Mouse (Mus musculus) MEL (cell line): ENCODE measurements around the gene Map3k3. TPM values are rescaled to one million over a fixed set of nuclear protein-coding genes. Genes with fewer than 3 reads are reported as not detected.
A peak's percentile ranks its signal among the peaks of the same experiment; 100 is the strongest.

Source experiments
- DNase-seq: peaks from one replicate; pipeline ENCODE4 v3.0.0; 2011; ENCODE audit warnings: low read depth, low spot score
- H3K27ac ChIP-seq: 2 replicates; pipeline ENCODE4 v1.5.1; 2012; ENCODE audit warnings: low read depth, mild to moderate bottlenecking, control low read depth, low read length, moderate library complexity; ENCODE audit not compliant: control insufficient read depth
- H3K27me3 ChIP-seq, 2 experiments: fragments of 150-350 bp in 1 of 2; sonication (generic) in 1 of 2; 2 replicates each; pipeline ENCODE4 v1.6.1; 2012; ENCODE audit warnings: low read length in 2 of 2, mild to moderate bottlenecking in 2 of 2, improper control_type of control experiment in 1 of 2, moderate library complexity in 1 of 2; ENCODE audit not compliant: insufficient read depth in 2 of 2, control insufficient read depth in 1 of 2
- H3K36me3 ChIP-seq, 2 experiments: 2 replicates each; pipeline ENCODE4 v1.6.1; 2012 to 2014; ENCODE audit warnings: low read length in 2 of 2, improper control_type of control experiment in 1 of 2, inconsistent platforms in 1 of 2, mild to moderate bottlenecking in 1 of 2; ENCODE audit not compliant: insufficient read depth in 2 of 2, control insufficient read depth in 1 of 2
- H3K4me1 ChIP-seq, 2 experiments: fragments of 150-350 bp in 1 of 2; sonication (generic) in 1 of 2; 2 replicates each; pipeline ENCODE4 v1.6.1; 2012; ENCODE audit warnings: low read length in 2 of 2, improper control_type of control experiment in 1 of 2, mild to moderate bottlenecking in 1 of 2; ENCODE audit not compliant: insufficient read depth in 2 of 2, control insufficient read depth in 1 of 2
- H3K4me3 ChIP-seq, 2 experiments: fragments of 150-350 bp in 1 of 2; sonication (generic) in 1 of 2; 2 replicates each; pipeline ENCODE4 v1.5.1; 2012; ENCODE audit warnings: low read depth in 2 of 2, low read length in 2 of 2, mild to moderate bottlenecking in 2 of 2, moderate library complexity in 2 of 2, control low read depth in 1 of 2, improper control_type of control experiment in 1 of 2; ENCODE audit not compliant: control insufficient read depth in 1 of 2, insufficient read depth in 1 of 2
- H3K79me2 ChIP-seq: 2 replicates; pipeline ENCODE4 v1.6.1; 2012; ENCODE audit warnings: mild to moderate bottlenecking, low read length, moderate library complexity; ENCODE audit not compliant: control insufficient read depth, poor library complexity, insufficient read depth
- H3K9ac ChIP-seq: 2 replicates; pipeline ENCODE4 v1.6.1; 2012; ENCODE audit warnings: low read depth, mild to moderate bottlenecking, control low read depth, low read length, moderate library complexity; ENCODE audit not compliant: control insufficient read depth, poor library complexity, severe bottlenecking
- H3K9me3 ChIP-seq: fragments of 150-350 bp; sonication (generic); replicated peaks from 2 replicates; pipeline ENCODE4 v1.6.1; 2012; ENCODE audit warnings: mild to moderate bottlenecking, low read length, improper control_type of control experiment, moderate library complexity; ENCODE audit not compliant: insufficient read depth
- BHLHE40 ChIP-seq: IDR thresholded peaks from 2 replicates; pipeline ENCODE4 v1.6.1; 2012; ENCODE audit warnings: low read depth, mild to moderate bottlenecking, inconsistent platforms, low read length, improper control_type of control experiment, borderline replicate concordance
- CHD1 ChIP-seq: IDR thresholded peaks from 2 replicates; pipeline ENCODE4 v1.6.1; 2012; ENCODE audit warnings: low read depth, mild to moderate bottlenecking, inconsistent platforms, low read length, improper control_type of control experiment
- E2F4 ChIP-seq: IDR thresholded peaks from 2 replicates; pipeline ENCODE4 v1.6.1; 2011; ENCODE audit warnings: low read depth, low read length, improper control_type of control experiment, borderline replicate concordance
- ELF1 ChIP-seq: IDR thresholded peaks from 2 replicates; pipeline ENCODE4 v1.6.1; 2014; ENCODE audit warnings: low read depth, mild to moderate bottlenecking, inconsistent platforms, low read length, improper control_type of control experiment, moderate library complexity
- EP300 ChIP-seq, 2 experiments: IDR thresholded peaks; 2 replicates each; pipeline ENCODE4 v1.6.1; 2011; ENCODE audit warnings: improper control_type of control experiment in 2 of 2, low read length in 2 of 2, low read depth in 1 of 2, mild to moderate bottlenecking in 1 of 2
- GABPA ChIP-seq: IDR thresholded peaks from 2 replicates; pipeline ENCODE4 v1.6.1; 2012; ENCODE audit warnings: low read depth, mild to moderate bottlenecking, inconsistent platforms, low read length, improper control_type of control experiment, moderate library complexity
- GATA1 ChIP-seq: IDR thresholded peaks from 2 replicates; pipeline ENCODE4 v1.6.1; 2011; ENCODE audit warnings: low read depth, low read length, improper control_type of control experiment
- HCFC1 ChIP-seq: IDR thresholded peaks from 2 replicates; pipeline ENCODE4 v1.6.1; 2012; ENCODE audit warnings: low read depth, mild to moderate bottlenecking, inconsistent platforms, low read length, improper control_type of control experiment, moderate library complexity
- MEF2A ChIP-seq: IDR thresholded peaks from 2 replicates; pipeline ENCODE4 v1.6.1; 2014; ENCODE audit warnings: low read depth, mild to moderate bottlenecking, inconsistent platforms, low read length, improper control_type of control experiment; ENCODE audit not compliant: poor library complexity, insufficient replicate concordance, severe bottlenecking; ENCODE audit errors: extremely low read depth
- MXI1 ChIP-seq: IDR thresholded peaks from 2 replicates; pipeline ENCODE4 v1.6.1; 2011; ENCODE audit warnings: mild to moderate bottlenecking, low read depth, low read length, improper control_type of control experiment
- MYB ChIP-seq: IDR thresholded peaks from 2 replicates; pipeline ENCODE4 v1.6.1; 2011; ENCODE audit warnings: mild to moderate bottlenecking, low read depth, low read length, improper control_type of control experiment
- MYC ChIP-seq: IDR thresholded peaks from 2 replicates; pipeline ENCODE4 v1.6.1; 2011; ENCODE audit warnings: low read depth, mild to moderate bottlenecking, low read length, improper control_type of control experiment, moderate library complexity
- NELFE ChIP-seq: IDR thresholded peaks from 2 replicates; pipeline ENCODE4 v1.6.1; 2011; ENCODE audit warnings: low read depth, low read length, improper control_type of control experiment
- NRF1 ChIP-seq: IDR thresholded peaks from 2 replicates; pipeline ENCODE4 v1.6.1; 2014; ENCODE audit warnings: low read depth, mild to moderate bottlenecking, inconsistent platforms, low read length, improper control_type of control experiment, moderate library complexity; ENCODE audit not compliant: poor library complexity, insufficient read depth, severe bottlenecking
- POLR2A ChIP-seq, 2 experiments: IDR thresholded peaks; 2 replicates each; pipeline ENCODE4 v1.6.1; 2011 to 2012; ENCODE audit warnings: low read length in 2 of 2, mild to moderate bottlenecking in 2 of 2, control low read depth in 1 of 2, improper control_type of control experiment in 1 of 2, low read depth in 1 of 2, moderate library complexity in 1 of 2; ENCODE audit not compliant: control insufficient read depth in 1 of 2, insufficient read depth in 1 of 2, poor library complexity in 1 of 2
- POLR2AphosphoS2 ChIP-seq: IDR thresholded peaks from 2 replicates; pipeline ENCODE4 v1.6.1; 2011; ENCODE audit warnings: low read length, improper control_type of control experiment
- POLR2AphosphoS5 ChIP-seq: IDR thresholded peaks from 2 replicates; pipeline ENCODE4 v1.6.1; 2012; ENCODE audit warnings: low read depth, borderline replicate concordance, mild to moderate bottlenecking, inconsistent platforms, low read length, moderate library complexity, mixed read lengths
- RAD21 ChIP-seq: IDR thresholded peaks from 2 replicates; pipeline ENCODE4 v1.6.1; 2011; ENCODE audit warnings: mild to moderate bottlenecking, low read depth, low read length, improper control_type of control experiment
- RCOR1 ChIP-seq: IDR thresholded peaks from 2 replicates; pipeline ENCODE4 v1.6.1; 2012; ENCODE audit warnings: low read depth, mild to moderate bottlenecking, inconsistent platforms, low read length, improper control_type of control experiment
- SIN3A ChIP-seq: IDR thresholded peaks from 2 replicates; pipeline ENCODE4 v1.6.1; 2012; ENCODE audit warnings: low read length, improper control_type of control experiment, inconsistent platforms
- SMC3 ChIP-seq: IDR thresholded peaks from 2 replicates; pipeline ENCODE4 v1.6.1; 2011; ENCODE audit warnings: low read depth, low read length, improper control_type of control experiment
- TAL1 ChIP-seq: IDR thresholded peaks from 2 replicates; pipeline ENCODE4 v1.6.1; 2012; ENCODE audit warnings: mild to moderate bottlenecking, inconsistent platforms, low read length, moderate library complexity, mixed read lengths
- TCF12 ChIP-seq: IDR thresholded peaks from 2 replicates; pipeline ENCODE4 v1.6.1; 2014; ENCODE audit warnings: low read depth, mild to moderate bottlenecking, inconsistent platforms, low read length, improper control_type of control experiment, moderate library complexity
- UBTF ChIP-seq: IDR thresholded peaks from 2 replicates; pipeline ENCODE4 v1.6.1; 2012; ENCODE audit warnings: low read depth, mild to moderate bottlenecking, inconsistent platforms, low read length, improper control_type of control experiment, moderate library complexity, borderline replicate concordance; ENCODE audit not compliant: insufficient read depth
- USF1 ChIP-seq: IDR thresholded peaks from 2 replicates; pipeline ENCODE4 v1.6.1; 2014; ENCODE audit warnings: low read depth, mild to moderate bottlenecking, inconsistent platforms, low read length, improper control_type of control experiment, moderate library complexity
- USF2 ChIP-seq, 2 experiments: IDR thresholded peaks; 2 replicates each; pipeline ENCODE4 v1.6.1; 2011 to 2012; ENCODE audit warnings: improper control_type of control experiment in 2 of 2, low read length in 2 of 2, borderline replicate concordance in 1 of 2, inconsistent platforms in 1 of 2, low read depth in 1 of 2, mild to moderate bottlenecking in 1 of 2; ENCODE audit not compliant: insufficient read depth in 1 of 2
- ZC3H11A ChIP-seq: IDR thresholded peaks from 2 replicates; pipeline ENCODE4 v1.6.1; 2012; ENCODE audit warnings: low read depth, mild to moderate bottlenecking, inconsistent platforms, low read length, improper control_type of control experiment
- ZKSCAN1 ChIP-seq: IDR thresholded peaks from 2 replicates; pipeline ENCODE4 v1.6.1; 2012; ENCODE audit warnings: low read depth, mild to moderate bottlenecking, inconsistent platforms, low read length, improper control_type of control experiment, moderate library complexity
- ZMIZ1 ChIP-seq: IDR thresholded peaks from 2 replicates; pipeline ENCODE4 v1.6.1; 2012; ENCODE audit warnings: low read depth, mild to moderate bottlenecking, inconsistent platforms, low read length, improper control_type of control experiment, moderate library complexity
- ZNF384 ChIP-seq: IDR thresholded peaks from 2 replicates; pipeline ENCODE4 v1.6.1; 2012; ENCODE audit warnings: low read depth, mild to moderate bottlenecking, inconsistent platforms, low read length, improper control_type of control experiment
- polyA plus RNA-seq, 2 experiments: library from polyadenylated mRNA; stranded (reverse) in 1 of 2; unstranded in 1 of 2; fragments of >175 nt in 1 of 2; fragments of >200 nt in 1 of 2; gene quantifications; 2 replicates each; pipeline versions ENCODE4 v1.2.1 to v1.2.4; 2012; ENCODE audit warnings: low replicate concordance in 2 of 2, low read depth in 1 of 2; ENCODE audit not compliant: insufficient read length in 2 of 2, insufficient read depth in 1 of 2, missing spikeins in 1 of 2
- total RNA-seq: library from RNA; depleted of rRNA; stranded (reverse); fragments of 300-350 nt; gene quantifications from 2 replicates; pipeline ENCODE4 v1.2.3, GENCODE M21; 2012

Map3k3 gene
- total and polyA plus RNA-seq, 3 experiments: 10.5 to 14.3 TPM; not detected in 1

GRCm38 (mm10) chr11:106192241-106192640 lies 107.8 kb downstream of the Map3k3 start (continued):
- TF ChIP-seq GABPA: no peak
- no peak for TF ChIP-seq POLR2AphosphoS5
- peak; percentile 42 to 57; a peak in 1 of 4 replicates for TF ChIP-seq EP300 (IDR thresholded peaks at IDR 0.05; ENCODE audit: low read depth in 1 of 2, low read length in 2 of 2)
- peak; percentile 74 for TF ChIP-seq ZNF384
- TF ChIP-seq ELF1: no peak
- TF ChIP-seq E2F4: no peak
- TF ChIP-seq NRF1: no peak
- TF ChIP-seq MXI1: peak; percentile 90
- peak; percentile 26; the same call in 1 of the 2 replicates for TF ChIP-seq SIN3A
- TF ChIP-seq TAL1: 0 out of 2 replicates have a peak, but pooled peaks have one; percentile 12
- TF ChIP-seq BHLHE40: no peak
- TF ChIP-seq USF2 (IDR thresholded peaks at IDR 0.05; ENCODE audit: borderline replicate concordance in 1 of 2, insufficient read depth in 1 of 2, low read depth in 1 of 2, low read length in 2 of 2): no peak
- peak; percentile 77 for TF ChIP-seq GATA1
- no peak for TF ChIP-seq MEF2A
- TF ChIP-seq SMC3: no peak
- TF ChIP-seq ZKSCAN1: no peak
- peak; percentile 34; the same call in 1 of the 2 replicates for TF ChIP-seq HCFC1
- TF ChIP-seq UBTF: no peak
- TF ChIP-seq MYC: peak; percentile 50; the same call in 1 of the 2 replicates
- TF ChIP-seq ZMIZ1: no peak
- no peak for TF ChIP-seq POLR2A (IDR thresholded peaks at IDR 0.05; ENCODE audit: control insufficient read depth in 1 of 2, insufficient read depth in 1 of 2, low read depth in 1 of 2, low read length in 2 of 2, poor library complexity in 1 of 2)

DNA sequence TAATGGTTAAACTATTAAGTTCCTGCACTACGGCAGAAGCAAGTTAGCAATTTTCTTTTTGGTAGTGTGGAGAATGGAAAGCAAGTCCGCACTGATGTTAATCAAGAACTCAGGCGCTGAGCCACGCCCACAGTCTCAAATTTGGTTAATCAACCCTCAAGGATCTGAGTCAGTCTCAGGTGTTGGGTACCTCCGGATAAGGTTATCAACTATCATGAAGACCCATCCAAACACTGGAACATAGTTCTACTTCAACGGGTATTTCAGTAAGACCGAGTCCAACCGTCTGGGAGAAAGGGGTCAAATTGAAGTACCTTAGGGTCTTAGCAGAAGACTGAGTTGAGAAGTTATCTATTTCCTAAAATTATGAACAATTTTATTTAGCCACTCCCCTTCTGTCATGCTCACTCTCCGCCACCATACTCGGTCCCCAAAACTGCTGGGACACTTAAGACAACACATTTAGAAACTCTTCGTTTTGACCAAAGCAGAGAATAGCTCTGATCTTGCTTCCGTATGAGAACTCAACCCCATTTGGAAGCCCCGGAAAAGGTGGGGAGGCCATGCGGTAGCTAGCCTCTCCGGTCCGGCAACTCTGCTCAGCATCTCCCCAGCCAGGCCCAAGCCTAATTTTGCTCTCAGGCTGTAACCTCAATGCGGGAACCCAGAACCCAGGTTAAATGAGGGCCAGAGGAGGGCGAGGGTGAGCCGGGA lies 108.4 kb downstream of the Map3k3 start:
- Histone ChIP-seq H3K27ac (peak overlapping the region; percentile 84), H3K4me3 (peak overlapping the region; percentile 74 to 89), H3K4me1 (peaks cover 5 to 12% of the 10 kb centered on the region in 2 experiments), H3K27me3 (no peaks in the 10 kb centered on the region), H3K9ac (peak overlapping the region; percentile 82), H3K79me2 (peaks cover 2% of the 10 kb centered on the region; the same call in 1 of the 2 replicates), H3K9me3 (no peaks in the 10 kb centered on the region), H3K36me3 (peaks cover under 1 to 17% of the 10 kb centered on the region in 2 experiments; a peak in 3 of 4 replicates)
- peak; percentile 88 for DNase-seq
- no peak for TF ChIP-seq RAD21
- TF ChIP-seq USF1: no peak
- TF ChIP-seq NELFE: no peak
- no peak for TF ChIP-seq RCOR1
- TF ChIP-seq MYC: no peak; the same call in none of the 2 replicates
- no peak for TF ChIP-seq ZKSCAN1
- TF ChIP-seq ZC3H11A: no peak
- no peak for TF ChIP-seq CHD1
- 0 out of 4 replicates have a peak, but pooled peaks have one; percentile 2 to 13 for TF ChIP-seq EP300 (IDR thresholded peaks at IDR 0.05; ENCODE audit: low read depth in 1 of 2, low read length in 2 of 2)
- no peak for TF ChIP-seq NRF1
- no peak for TF ChIP-seq BHLHE40
- no peak for TF ChIP-seq POLR2AphosphoS2
- no peak for TF ChIP-seq USF2 (IDR thresholded peaks at IDR 0.05; ENCODE audit: borderline replicate concordance in 1 of 2, insufficient read depth in 1 of 2, low read depth in 1 of 2, low read length in 2 of 2)
- TF ChIP-seq SIN3A: peak; percentile 72
- TF ChIP-seq TCF12: no peak
- no peak for TF ChIP-seq POLR2AphosphoS5
- no peak; the same call in 1 of the 2 replicates for TF ChIP-seq ZMIZ1
- TF ChIP-seq E2F4: no peak
- no peak; the same call in 1 of the 2 replicates for TF ChIP-seq MEF2A
- no peak for TF ChIP-seq MYB
- TF ChIP-seq ELF1: no peak
